Mouse (Mus musculus) CH12.LX (cell line): ENCODE data around the gene Cd36.

ENCODE experiments used
- CHD1 ChIP-seq: IDR thresholded peaks from 2 replicates; pipeline ENCODE4 v1.6.1; 2012; ENCODE audit warnings: low read depth, low read length, improper control_type of control experiment, inconsistent platforms
- CTCF ChIP-seq, 2 experiments: IDR thresholded peaks in 1 of 2; conservative IDR thresholded peaks in 1 of 2; 2 replicates each; pipeline ENCODE4 v1.5.1; 2011 to 2012; ENCODE audit warnings: low read depth in 2 of 2, low read length in 2 of 2, improper control_type of control experiment in 1 of 2, inconsistent platforms in 1 of 2, mild to moderate bottlenecking in 1 of 2, moderate library complexity in 1 of 2
- MAFK ChIP-seq: IDR thresholded peaks from 2 replicates; pipeline ENCODE4 v1.6.1; 2011; ENCODE audit warnings: low read length, improper control_type of control experiment; ENCODE audit not compliant: insufficient replicate concordance
- PAX5 ChIP-seq: IDR thresholded peaks from 2 replicates; pipeline ENCODE4 v1.6.1; 2012; ENCODE audit warnings: low read length, inconsistent platforms, mixed read lengths
- TCF12 ChIP-seq: IDR thresholded peaks from 2 replicates; pipeline ENCODE4 v1.6.1; 2014; ENCODE audit warnings: low read depth, mild to moderate bottlenecking, inconsistent platforms, low read length, improper control_type of control experiment
- ZNF384 ChIP-seq: IDR thresholded peaks from 2 replicates; pipeline ENCODE4 v1.6.1; 2012; ENCODE audit warnings: low read depth, low read length, improper control_type of control experiment, inconsistent platforms

- TF ChIP-seq PAX5 (no peak), MAFK (no peak), CHD1 (no peak), CTCF (conservative IDR thresholded peaks at IDR 0.05 in 1 of 2, IDR thresholded peaks at IDR 0.05 in 1 of 2; ENCODE audit: low read depth in 2 of 2, low read length in 2 of 2) (no peak), ZNF384 (no peak), TCF12 (no peak)
These were observed 54.8 kb downstream of the Cd36 start for GRCm38 (mm10) chr5:17833797-17834196.
